Mouse (Mus musculus) CH12F3 (cell line): ENCODE results near the gene Tbl3.

Experiments
- in situ Hi-C: fragments of 300-500 bp; cut with MboI; formaldehyde crosslinking; loops from 2 replicates; pipeline ENCODE4 v1.14.3; 2020; ENCODE audit warnings: low sequenced_read_pairs

Gene Tbl3

DNA sequence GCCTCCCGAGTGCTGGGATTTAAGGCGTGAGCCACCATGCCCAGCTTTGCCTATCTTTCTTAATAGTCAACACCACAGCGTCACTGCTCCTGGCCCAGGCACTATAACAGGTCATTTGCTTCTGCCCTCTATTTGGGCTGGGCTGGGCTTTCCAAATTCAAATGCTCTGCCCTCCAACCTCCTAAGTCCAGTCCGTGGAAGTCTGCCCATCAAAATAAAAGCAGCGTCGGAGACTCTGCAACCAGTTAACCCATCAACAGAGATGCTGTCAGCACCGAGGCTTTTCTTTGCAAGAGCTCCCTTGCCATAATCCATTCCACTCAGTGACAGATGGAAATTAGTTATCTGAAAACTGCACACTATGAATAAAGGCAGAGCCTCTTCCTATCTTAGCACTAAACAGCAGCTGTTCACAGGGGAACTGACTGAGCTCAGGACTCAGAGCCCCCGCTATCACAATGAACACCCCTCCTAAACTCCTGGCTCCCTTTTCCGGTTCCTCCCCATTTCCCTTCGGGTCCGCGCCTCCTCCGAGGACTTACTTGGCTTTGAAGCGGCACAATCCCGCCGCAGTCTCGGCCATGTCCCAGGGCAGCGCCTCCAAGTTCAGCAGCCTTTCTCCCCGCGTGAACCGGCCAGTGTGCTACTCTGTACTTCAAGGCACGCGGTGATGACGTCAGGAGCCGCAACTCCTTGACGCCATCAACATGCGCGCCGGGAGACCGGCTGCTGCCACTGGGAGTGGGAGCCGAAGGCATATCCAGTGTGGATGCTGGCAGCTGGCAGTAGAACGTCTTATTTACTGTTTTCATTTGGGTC, at the start of gene Tbl3:
Tbl3 (minus strand) TSS at position 679 of the 819 bp plus-strand sequence.
- in situ Hi-C loops: no loop called here

DNA sequence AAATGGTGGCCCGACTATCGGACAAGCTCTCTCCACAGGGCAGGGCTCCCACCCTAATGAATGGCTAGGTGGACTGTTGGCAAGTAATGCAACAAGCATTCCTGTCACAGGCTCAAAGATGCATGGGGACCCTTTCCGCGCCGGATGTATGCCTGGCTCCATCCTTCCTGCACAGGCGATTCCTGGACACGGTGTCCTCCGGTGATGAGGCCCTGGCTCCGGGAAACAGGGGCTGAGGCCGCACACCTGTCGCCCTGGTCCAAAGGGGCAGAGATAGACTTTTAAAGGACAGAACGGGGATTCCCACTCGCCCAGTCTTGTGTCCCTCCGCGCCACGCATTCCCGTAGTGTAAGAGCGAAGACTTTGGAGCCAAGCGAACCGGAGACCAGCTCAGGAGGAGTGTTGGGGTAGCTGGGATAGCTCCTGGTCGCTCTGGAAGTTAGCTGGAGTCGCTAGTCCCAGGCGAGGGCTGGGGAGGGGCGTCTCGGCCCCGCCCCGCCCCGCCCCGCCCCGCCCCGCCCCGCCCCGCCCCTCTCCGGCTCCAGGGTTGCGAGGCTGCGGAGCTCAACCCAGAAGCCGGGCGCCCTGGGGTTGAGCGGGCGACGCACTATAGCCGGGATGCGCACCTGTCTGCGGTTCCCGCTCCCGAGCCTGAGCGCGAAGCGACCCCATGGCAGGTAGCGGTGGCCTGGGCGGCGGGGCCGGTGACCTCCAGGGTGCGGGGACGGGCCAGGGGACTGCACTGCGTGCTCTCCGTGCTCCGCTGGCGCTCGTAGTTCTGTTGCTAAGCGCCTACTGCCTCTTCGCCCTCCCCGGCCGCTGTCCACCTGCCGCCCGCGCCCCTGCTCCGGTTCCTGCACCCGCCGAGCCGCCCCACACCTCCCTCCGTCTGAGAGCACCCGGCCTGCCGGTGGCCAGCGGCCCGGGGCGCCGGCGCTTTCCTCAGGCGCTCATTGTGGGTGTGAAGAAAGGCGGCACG, 45.2 kb upstream of the Tbl3 start, which contains the start of gene Hs3st6:
Hs3st6 (plus strand) TSS at position 574 of the 980 bp plus-strand sequence.
- in situ Hi-C loops: no loop called here

DNA sequence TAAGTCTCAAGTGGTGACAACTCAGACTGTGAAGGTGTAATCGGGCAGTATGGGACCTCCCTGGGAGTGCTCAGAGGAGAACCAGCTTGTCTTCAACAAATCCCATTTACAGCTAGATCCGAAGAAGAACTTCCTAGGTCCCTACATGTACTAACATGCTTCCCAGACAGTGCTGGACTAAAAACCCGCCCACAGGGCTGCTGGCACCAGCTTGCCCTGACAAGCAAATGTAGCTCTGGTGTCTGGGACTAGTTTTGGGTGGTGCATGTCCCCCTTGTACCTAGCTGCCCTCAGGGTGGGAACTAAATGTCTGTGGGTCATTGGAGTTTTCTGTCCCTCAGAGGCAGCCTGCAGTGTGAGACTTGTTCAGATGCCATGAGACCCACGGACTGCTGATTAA, 44.1 kb upstream of the Tbl3 start:
- in situ Hi-C loops: no loop called here

- in situ Hi-C loops: loop anchor here (10.0 kb wide), 1 partner anchor 138 kb away; the partner anchor contains the start of genes Nubp2 and Spsb3
Measured at GRCm38 (mm10) chr17:24746986-24747385, 39.5 kb upstream of the Tbl3 start.

DNA sequence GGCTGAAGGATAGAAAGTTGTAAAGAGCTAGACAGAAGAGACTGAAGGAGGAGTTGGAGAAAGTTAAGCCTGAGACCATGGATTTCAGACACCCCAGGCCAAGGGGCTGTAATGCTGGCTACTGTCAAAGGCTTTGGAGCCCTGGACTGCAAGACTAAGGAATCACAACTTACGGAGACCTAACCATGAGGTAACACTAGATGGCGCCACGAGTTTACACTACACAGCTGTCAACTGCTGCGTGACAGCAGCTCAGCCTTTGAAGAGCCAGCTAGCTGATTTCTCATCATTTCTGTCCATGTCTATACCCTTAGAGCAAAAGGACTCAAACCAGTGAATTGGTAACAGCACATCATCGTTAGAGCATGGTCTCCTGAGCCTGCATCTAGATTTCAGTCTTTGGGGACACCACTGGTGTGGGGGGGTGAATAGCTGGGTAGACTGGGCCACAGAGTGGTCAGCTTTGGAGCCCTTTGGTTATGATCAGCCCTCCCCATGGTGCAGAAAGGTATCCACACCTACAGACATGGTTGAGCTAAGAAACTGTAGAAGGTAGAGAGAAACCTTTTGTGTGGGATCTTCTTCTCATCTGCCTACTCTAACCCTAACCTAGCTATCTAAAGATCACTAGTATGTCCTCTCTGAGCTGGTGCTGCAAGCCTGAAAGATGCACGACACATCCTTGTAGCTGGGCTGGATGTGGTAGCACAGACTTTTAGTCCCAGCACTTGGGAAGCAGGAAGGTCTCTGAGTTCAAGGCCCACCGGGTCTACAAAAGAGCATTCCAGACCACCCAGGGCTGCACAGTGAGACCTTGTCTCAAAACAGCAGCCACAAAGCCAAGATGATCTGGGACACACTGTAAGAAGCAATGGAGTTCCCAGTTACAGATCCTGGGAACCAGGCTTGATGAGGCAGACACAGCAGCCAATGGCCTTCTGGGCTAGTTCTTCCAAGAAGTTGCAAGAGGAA, 38.4 kb upstream of the Tbl3 start:
- in situ Hi-C loops: loop anchor here (10.0 kb wide), 1 partner anchor 139 kb away; the partner anchor contains the start of genes Nubp2 and Spsb3

GRCm38 (mm10) chr17:24744381-24744780, 36.9 kb upstream of the Tbl3 start:
- in situ Hi-C loops: loop anchor here (10.0 kb wide), 1 partner anchor 140 kb away; the partner anchor contains the start of genes Nubp2 and Spsb3

- in situ Hi-C loops: loop anchor here (10.0 kb wide), 1 partner anchor 141 kb away; the partner anchor contains the start of genes Nubp2 and Spsb3
Measured at GRCm38 (mm10) chr17:24743896-24744295, 36.4 kb upstream of the Tbl3 start.

GRCm38 (mm10) chr17:24742307-24742706, 34.8 kb upstream of the Tbl3 start:
- in situ Hi-C loops: loop anchor here (10.0 kb wide), 1 partner anchor 142 kb away; the partner anchor contains the start of genes Nubp2 and Spsb3

DNA sequence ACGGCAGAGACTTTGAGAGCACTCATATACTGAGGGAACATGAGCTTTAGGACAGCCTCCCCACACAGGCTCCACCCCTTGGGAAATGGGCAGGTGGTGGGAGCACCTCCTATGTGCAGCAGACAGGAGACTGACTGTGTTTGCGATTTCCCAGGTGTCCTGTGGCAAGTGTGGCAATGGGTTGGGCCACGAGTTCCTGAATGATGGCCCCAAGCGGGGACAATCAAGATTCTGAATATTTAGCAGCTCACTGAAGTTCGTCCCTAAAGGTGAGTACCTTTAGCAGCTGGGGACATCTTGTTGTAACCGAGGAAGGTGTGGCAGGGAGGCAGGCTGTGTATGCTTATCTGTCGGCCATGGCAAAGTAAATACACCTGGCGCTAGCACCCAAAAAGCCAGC, 32.5 kb upstream of the Tbl3 start:
- in situ Hi-C loops: loop anchor here (10.0 kb wide), 1 partner anchor 145 kb away; the partner anchor contains the start of genes Nubp2 and Spsb3

GRCm38 (mm10) chr17:24738238-24738637, 30.8 kb upstream of the Tbl3 start:
- in situ Hi-C loops: no loop called here

DNA sequence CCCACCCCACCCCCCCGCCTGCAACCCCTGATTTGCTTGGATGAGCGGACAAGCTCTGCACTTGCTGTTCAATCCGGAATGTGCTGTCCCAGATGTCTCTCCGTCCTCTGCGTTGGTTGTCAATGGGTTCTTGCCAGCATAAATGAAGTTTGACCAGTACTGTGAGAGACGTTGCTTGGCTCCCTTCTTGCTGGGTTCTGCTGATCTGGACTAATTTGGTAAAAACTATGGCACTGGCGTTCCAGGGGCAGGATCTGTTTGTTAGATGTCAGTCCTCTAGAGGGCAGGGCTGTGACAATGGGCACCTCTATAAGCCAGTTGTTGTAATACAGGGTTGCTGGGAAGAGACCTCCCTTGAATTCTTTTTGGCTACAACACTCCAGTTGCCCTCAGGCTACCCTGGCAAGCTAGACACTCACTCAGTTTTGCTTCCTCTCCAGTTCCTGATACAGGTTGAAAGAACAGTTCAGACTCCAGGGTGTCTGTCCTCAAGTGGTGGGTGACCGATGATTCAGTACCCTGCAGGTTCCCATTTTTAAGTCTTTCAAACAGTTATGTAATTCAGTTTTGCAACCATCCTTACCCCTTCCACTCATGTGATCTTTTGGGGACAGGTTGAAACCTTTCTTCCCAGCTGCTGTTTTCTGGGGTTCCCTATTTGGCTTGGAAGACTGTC, 29.8 kb upstream of the Tbl3 start:
- in situ Hi-C loops: no loop called here

DNA sequence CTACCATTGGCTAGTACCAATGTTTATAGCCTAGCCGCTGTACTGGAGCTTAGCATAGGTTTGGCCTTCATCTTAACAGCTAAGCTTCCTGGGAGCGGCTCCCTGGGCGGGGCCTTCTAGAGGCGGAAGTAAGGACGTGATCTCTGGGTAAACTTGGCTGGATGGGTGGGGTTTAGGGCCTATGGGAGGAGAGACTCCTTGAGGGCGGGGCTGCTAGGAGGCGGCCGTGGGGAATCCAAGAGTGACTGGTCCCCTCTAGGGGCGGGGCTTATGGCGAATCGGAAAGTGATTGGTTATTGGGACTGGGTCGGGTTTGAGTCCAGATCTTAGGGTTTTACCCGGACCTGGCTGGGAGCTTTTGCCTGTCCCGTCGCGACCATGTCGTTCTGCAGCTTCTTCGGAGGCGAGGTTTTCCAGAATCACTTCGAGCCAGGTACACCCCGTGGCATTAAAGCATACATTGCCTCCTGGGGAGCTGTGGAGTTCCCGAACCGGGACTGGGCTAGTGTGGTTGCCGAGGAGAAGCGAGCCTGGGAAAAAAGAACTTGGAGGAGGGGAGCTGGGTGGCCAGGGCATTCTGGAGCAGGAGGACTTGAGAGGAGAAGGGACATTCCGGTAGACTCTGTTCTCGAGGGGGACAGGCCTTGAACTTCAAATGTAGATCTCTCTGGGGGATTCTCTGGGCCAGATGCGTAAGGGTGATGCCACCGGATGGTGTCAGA, 29.0 kb upstream of the Tbl3 start, which contains the start of gene Msrb1:
Msrb1 (plus strand) TSS at position 313 of the 722 bp plus-strand sequence.
- in situ Hi-C loops: no loop called here

GRCm38 (mm10) chr17:24735446-24735845, 28.0 kb upstream of the Tbl3 start:
- in situ Hi-C loops: no loop called here

DNA sequence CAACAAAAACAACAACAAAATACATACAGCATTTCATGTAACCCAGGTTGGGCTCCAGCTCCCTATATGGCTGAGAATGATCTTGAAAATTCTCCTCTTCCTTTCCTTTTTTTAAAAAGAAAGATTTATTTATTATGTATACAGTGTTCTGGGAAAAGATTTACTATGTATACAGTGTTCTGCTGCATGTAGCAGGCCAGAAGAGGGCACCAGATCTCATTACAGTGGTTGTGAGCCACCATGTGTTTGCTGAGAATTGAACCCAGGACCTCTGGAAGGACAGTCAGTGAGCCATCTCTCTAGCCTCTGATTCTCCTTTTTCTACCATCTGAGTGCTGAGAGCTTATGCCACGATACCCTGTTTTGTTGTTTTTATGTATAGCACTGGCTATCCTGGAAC, 27.1 kb upstream of the Tbl3 start:
- in situ Hi-C loops: no loop called here

GRCm38 (mm10) chr17:24733434-24734050, 26.1 kb upstream of the Tbl3 start:
- in situ Hi-C loops: no loop called here

DNA sequence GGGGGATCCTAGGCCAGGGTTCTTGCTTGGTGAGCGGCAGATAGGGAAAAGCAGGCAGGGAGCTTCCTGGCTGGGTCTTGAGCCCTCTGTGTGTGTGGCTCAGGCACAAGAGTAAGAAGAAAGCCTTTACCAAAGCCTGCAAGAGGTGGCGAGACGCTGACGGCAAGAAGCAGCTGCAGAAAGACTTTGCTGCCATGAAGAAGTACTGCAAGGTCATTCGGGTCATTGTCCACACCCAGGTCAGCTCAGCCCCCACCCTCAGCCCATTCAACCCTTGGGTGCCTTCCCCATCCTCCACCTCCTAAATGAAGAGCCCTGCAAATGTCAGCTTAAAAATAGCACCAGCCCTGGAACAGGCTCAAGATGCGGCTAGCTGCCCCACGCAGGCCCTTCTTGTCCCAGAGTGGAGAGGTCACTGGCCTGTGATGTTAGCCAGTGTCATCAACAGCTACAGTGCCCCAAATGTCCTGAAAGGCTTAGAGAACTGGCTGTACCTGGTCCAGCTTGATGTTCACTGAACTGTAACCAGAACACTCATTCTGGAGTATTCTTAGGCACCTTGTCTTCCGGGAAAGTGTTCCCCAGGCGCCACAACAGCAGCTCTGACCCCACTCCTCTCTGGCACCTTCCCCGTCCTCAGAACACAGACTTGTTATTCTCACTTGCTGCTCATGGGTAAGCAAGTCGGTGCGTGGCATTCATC, 24.9 kb upstream of the Tbl3 start:
- in situ Hi-C loops: no loop called here

DNA sequence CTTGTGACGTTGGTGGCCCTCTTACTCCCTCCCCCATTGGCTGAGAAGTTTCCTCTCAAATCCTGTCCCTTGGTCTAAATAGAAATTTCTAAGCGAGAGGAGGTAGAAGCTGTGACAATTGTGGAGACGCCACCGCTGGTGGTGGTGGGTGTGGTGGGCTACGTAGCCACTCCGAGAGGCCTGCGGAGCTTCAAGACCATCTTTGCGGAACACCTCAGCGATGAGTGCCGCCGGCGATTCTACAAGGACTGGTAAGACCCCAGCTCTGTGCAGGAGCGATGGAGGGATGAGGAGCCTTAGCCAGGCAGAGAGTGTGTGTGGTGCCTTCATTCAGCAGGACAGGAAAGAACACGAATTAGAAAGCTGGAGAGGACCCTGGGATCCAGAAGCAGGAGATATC, 23.3 kb upstream of the Tbl3 start:
- in situ Hi-C loops: no loop called here
